Mouse (Mus musculus) liver, adult 10 weeks (tissue): ENCODE data around the gene Rpl32. TPM values are rescaled to one million over a fixed set of nuclear protein-coding genes. Genes with fewer than 3 reads are reported as not detected.

Experiments used
- polyA plus RNA-seq: library from polyadenylated mRNA; stranded (reverse); fragments of 350-450 nt; fragmentation: Illumina TruSeq; extraction: RNeasy Lipid Tissue Mini Kit (QIAGEN cat#74804); gene quantifications from one replicate; pipeline ENCODE4 v1.2.3, GENCODE M21; 2014; ENCODE audit warnings: low read depth, low replicate concordance

Gene Rpl32
- 153 TPM for polyA plus RNA-seq

GRCm38 (mm10) chr6:115808488-115809231, at the start of gene Rpl32:
Rpl32 (minus strand) TSS chr6:115808747.

GRCm38 (mm10) chr6:115853091-115853813, 44.7 kb upstream of the Rpl32 start, which contains the start of the genes Mbd4 and Ift122:
Mbd4 (minus strand) TSS chr6:115853371.
Ift122 (plus strand) TSS chr6:115853470.

GRCm38 (mm10) chr6:115838161-115838597, 29.6 kb upstream of the Rpl32 start, which contains the start of gene Efcab12:
Efcab12 (minus strand) TSS chr6:115838412.

GRCm38 (mm10) chr6:115774501-115774921, 34.0 kb downstream of the Rpl32 start, which contains the start of gene Cand2:
Cand2 (plus strand) TSS chr6:115774538.

GRCm38 (mm10) chr6:115761995-115762756, 46.4 kb downstream of the Rpl32 start, which contains the start of gene Tmem40:
Tmem40 (minus strand) TSS chr6:115762410.

Other genes starting within 250 kb of the Rpl32 start
- 8.7 TPM for gene Mkrn2os, start 216.2 kb downstream of the Rpl32 start, polyA plus RNA-seq
- gene Mkrn2, start 206.8 kb downstream of the Rpl32 start, polyA plus RNA-seq: 3.7 TPM
- 26.3 TPM for gene Raf1, start 132.1 kb downstream of the Rpl32 start, polyA plus RNA-seq
- not detected for gene Tmem40, start 46.3 kb downstream of the Rpl32 start, polyA plus RNA-seq
- gene Cand2, start 34.2 kb downstream of the Rpl32 start, polyA plus RNA-seq: 0.11 TPM
- gene Efcab12, start 29.7 kb upstream of the Rpl32 start, polyA plus RNA-seq: not detected
- 1.2 TPM for gene Mbd4, start 44.6 kb upstream of the Rpl32 start, polyA plus RNA-seq
- gene Ift122, start 44.7 kb upstream of the Rpl32 start, polyA plus RNA-seq: 0.79 TPM
- gene Rho, start 123.0 kb upstream of the Rpl32 start, polyA plus RNA-seq: not detected
- not detected for gene H1foo, start 136.2 kb upstream of the Rpl32 start, polyA plus RNA-seq
- gene Plxnd1, start 186.3 kb upstream of the Rpl32 start, polyA plus RNA-seq: 11.1 TPM